Mouse (Mus musculus): Measurements from ENCODE around the gene Cops9.

- peak; percentile 80 for TF ChIP-seq POLR2A (IDR thresholded peaks at IDR 0.05; ENCODE audit: low read depth, low read length)
- TF ChIP-seq ETS1 (conservative IDR thresholded peaks at IDR 0.05; ENCODE audit: low read depth, low read length): no peak
- no peak for TF ChIP-seq CTCF (conservative IDR thresholded peaks at IDR 0.05 in 1 of 2, IDR thresholded peaks at IDR 0.05 in 1 of 2; ENCODE audit: low read depth in 2 of 2, low read length in 2 of 2)
- no peak for TF ChIP-seq UBTF (IDR thresholded peaks at IDR 0.05; ENCODE audit: low read depth, low read length)
- TF ChIP-seq NELFE (IDR thresholded peaks at IDR 0.05; ENCODE audit: low read depth, low read length): peak; percentile 82
- TF ChIP-seq JUND (conservative IDR thresholded peaks at IDR 0.05; ENCODE audit: low read depth, low read length): no peak
- TF ChIP-seq EP300 (IDR thresholded peaks at IDR 0.05; ENCODE audit: low read length): no peak
- no peak for TF ChIP-seq ZC3H11A (IDR thresholded peaks at IDR 0.05; ENCODE audit: low read depth, low read length)
- peak; percentile 86; the same call in 1 of the 2 replicates for TF ChIP-seq MXI1 (IDR thresholded peaks at IDR 0.05; ENCODE audit: low read depth, low read length)
- no peak for TF ChIP-seq ZNF384 (IDR thresholded peaks at IDR 0.05; ENCODE audit: low read depth, low read length)
- peak; percentile 89 for TF ChIP-seq ELF1 (IDR thresholded peaks at IDR 0.05; ENCODE audit: low read depth, low read length)
- TF ChIP-seq MEF2A (IDR thresholded peaks at IDR 0.05; ENCODE audit: borderline replicate concordance, low read depth, low read length): peak; percentile 36; the same call in 1 of the 2 replicates
- no peak for TF ChIP-seq PAX5 (IDR thresholded peaks at IDR 0.05; ENCODE audit: low read length)
These were observed at the start of gene Cops9 for GRCm38 (mm10) chr1:92641514-92642272.

Data from CH12.LX (cell line).